Comparison of ENCODE assay signal across 33 mouse cellular contexts in genomic region chr4:151015946-151016345, GRCm38 (mm10). TPM values are rescaled to one million over a fixed set of nuclear protein-coding genes. Genes with fewer than 3 reads are reported as not detected.
DNase-seq lines count a peak whose midpoint lies in the region; ATAC-seq and TF ChIP-seq lines count a peak whose summit lies in the region.
"Had no signal": no experiment of that assay in that cellular context is flagged by ENCODE, and none has a peak within 500 bp of the region (broad histone marks: within the 10 kb centered on the region; RNA-seq: fewer than 3 reads in every experiment).

No protein-coding gene starts in this region.

- H3K4me3 ChIP-seq in limb, embryonic 11.5 days (ENCODE audit: low read depth, low read length), result no peak overlapping the region
- H3K4me3 ChIP-seq in midbrain, embryonic 14.5 days (replicated peaks; ENCODE audit: low read depth, low read length), result no peak overlapping the region
- no peak overlapping the region for H3K4me3 ChIP-seq in cerebellum, adult 2 months (replicated peaks; ENCODE audit: insufficient read depth, low read depth, low read length)
- H3K4me3 ChIP-seq: embryonic facial prominence, embryonic 13.5 days; erythroblast, embryonic 14.5 days; forebrain, embryonic 12.5 days; forebrain, embryonic 15.5 days; hindbrain, embryonic 10.5 days; hindbrain, embryonic 13.5 days had no signal

- no peak overlapping the region for H3K9ac ChIP-seq in limb, embryonic 11.5 days (ENCODE audit: low read length)
- H3K9ac ChIP-seq in midbrain, embryonic 14.5 days (replicated peaks; ENCODE audit: low read length), result no peak overlapping the region
- H3K9ac ChIP-seq: embryonic facial prominence, embryonic 13.5 days; forebrain, embryonic 12.5 days; forebrain, embryonic 15.5 days; hindbrain, embryonic 13.5 days had no signal

- no peaks in the 10 kb centered on the region; the same call in 1 of the 2 replicates for H3K4me1 ChIP-seq in limb, embryonic 11.5 days (ENCODE audit: control insufficient read depth, insufficient read depth, low read length)
- H3K4me1 ChIP-seq in midbrain, embryonic 14.5 days (ENCODE audit: control insufficient read depth, insufficient read depth, low read length), result no peaks in the 10 kb centered on the region
- H3K4me1 ChIP-seq in cerebellum, adult 2 months (ENCODE audit: control insufficient read depth, insufficient read depth, low read length), result no peaks in the 10 kb centered on the region
- H3K4me1 ChIP-seq: embryonic facial prominence, embryonic 13.5 days; forebrain, embryonic 12.5 days; forebrain, embryonic 15.5 days; hindbrain, embryonic 13.5 days had no signal

- DNase-seq in embryo, embryonic 10 days (ENCODE audit: low spot score), result peak; percentile 32
- DNase-seq in embryo, embryonic 9.5 days (ENCODE audit: extremely low spot score), result no peak
- DNase-seq in forelimb bud, embryonic 11.5 days (ENCODE audit: low read depth, low spot score), result peak; percentile 57
- peak; percentile 57 for DNase-seq in limb, embryonic 11.5 days (ENCODE audit: low spot score)
- no peak for DNase-seq in midbrain, embryonic 14.5 days
- no peak for DNase-seq in cerebellum, adult 2 months
- no peak for DNase-seq in adrenal gland, adult 2 months
- DNase-seq: adrenal gland, postnatal 10 days; adrenal gland, postnatal 36 days; cerebellum, adult 18-20 months; cerebellum, adult 9-11 months; cerebellum, postnatal 36 days; gastrocnemius, postnatal 10 days; gastrocnemius, postnatal 36 days had no signal

- 15% methylated on average over 10 of the region's 10 CpGs for WGBS in limb, embryonic 11.5 days
- WGBS in midbrain, embryonic 14.5 days, result 93% methylated on average over 10 of the region's 10 CpGs
- 94% methylated on average over 10 of the region's 10 CpGs for WGBS in cerebellum, adult 2 months

- no peak; the same call in 1 of the 2 replicates for ATAC-seq in limb, embryonic 11.5 days (ENCODE audit: insufficient number of reproducible peaks, low FRiP score, low TSS enrichment, low read depth)
- ATAC-seq in midbrain, embryonic 14.5 days (ENCODE audit: low FRiP score, low TSS enrichment), result no peak
- ATAC-seq: activated CD4-positive, CD25-positive, alpha-beta regulatory T cell, adult 4 months; forebrain, embryonic 15.5 days; hindbrain, embryonic 16.5 days; inflammation-experienced regulatory T-cells, adult 6 months; intestine, embryonic 16.5 days had no signal

- no peaks in the 10 kb centered on the region for H3K36me3 ChIP-seq in limb, embryonic 11.5 days (ENCODE audit: control insufficient read depth, insufficient read depth, low read length)
- peaks cover 21% of the 10 kb centered on the region for H3K36me3 ChIP-seq in midbrain, embryonic 14.5 days (ENCODE audit: control insufficient read depth, insufficient read depth, low read length)
- H3K36me3 ChIP-seq: forebrain, embryonic 15.5 days had no signal

- TF ChIP-seq CTCF in cerebellum, adult 2 months (IDR thresholded peaks at IDR 0.05; ENCODE audit: borderline replicate concordance, insufficient read depth, low read depth, low read length), result no peak

- TF ChIP-seq POLR2A in cerebellum, adult 2 months (IDR thresholded peaks at IDR 0.05; ENCODE audit: borderline replicate concordance, insufficient read depth, low read length), result no peak

- H3K27ac ChIP-seq in limb, embryonic 11.5 days (replicated peaks; ENCODE audit: low read depth, low read length), result no peak overlapping the region
- no peak overlapping the region for H3K27ac ChIP-seq in midbrain, embryonic 14.5 days (replicated peaks; ENCODE audit: low read depth, low read length)
- no peak overlapping the region for H3K27ac ChIP-seq in cerebellum, adult 2 months (ENCODE audit: insufficient read depth, low read length)
- H3K27ac ChIP-seq: embryonic facial prominence, embryonic 13.5 days; forebrain, embryonic 12.5 days; forebrain, embryonic 15.5 days; hindbrain, embryonic 10.5 days; hindbrain, embryonic 13.5 days had no signal

- H3K4me2 ChIP-seq in limb, embryonic 11.5 days (ENCODE audit: low read depth, severe bottlenecking), result no peak overlapping the region
- H3K4me2 ChIP-seq in midbrain, embryonic 14.5 days (ENCODE audit: low read length), result no peak overlapping the region
- H3K4me2 ChIP-seq: embryonic facial prominence, embryonic 13.5 days; forebrain, embryonic 12.5 days; forebrain, embryonic 15.5 days; heart, embryonic 11.5 days; hindbrain, embryonic 13.5 days had no signal

- 0 out of 2 replicates have a peak, but pooled peaks cover 2% of the 10 kb centered on the region for H3K27me3 ChIP-seq in limb, embryonic 11.5 days (ENCODE audit: control insufficient read depth, insufficient read depth, low read length)
- no peaks in the 10 kb centered on the region for H3K27me3 ChIP-seq in midbrain, embryonic 14.5 days (ENCODE audit: control insufficient read depth, insufficient read depth, low read length)
- no peaks in the 10 kb centered on the region for H3K27me3 ChIP-seq in cerebellum, adult 2 months (ENCODE audit: control insufficient read depth, insufficient read depth, low read length)
- H3K27me3 ChIP-seq: embryonic facial prominence, embryonic 13.5 days; forebrain, embryonic 12.5 days; forebrain, embryonic 15.5 days; hindbrain, embryonic 13.5 days had no signal

- no peaks in the 10 kb centered on the region for H3K9me3 ChIP-seq in limb, embryonic 11.5 days (ENCODE audit: control insufficient read depth, low read length)
- H3K9me3 ChIP-seq in midbrain, embryonic 14.5 days (ENCODE audit: control insufficient read depth, low read length), result no peaks in the 10 kb centered on the region
- H3K9me3 ChIP-seq: embryonic facial prominence, embryonic 13.5 days; forebrain, embryonic 12.5 days; forebrain, embryonic 15.5 days; hindbrain, embryonic 10.5 days; hindbrain, embryonic 13.5 days had no signal

RNA-seq across cellular contexts. Expression of gene Uts2, which starts 19.0 kb away (rescaled TPM):
- not detected in 2 replicates for polyA plus RNA-seq in limb, embryonic 11.5 days (2014; fragmentation: Nextera tagmentation; extraction: Ambion mirVana)
- not detected in 2 replicates for polyA plus RNA-seq in midbrain, embryonic 14.5 days (2014; fragmentation: Nextera tagmentation; extraction: Ambion mirVana)
- polyA plus RNA-seq in cerebellum, adult 2 months (2012; rRNA removed), result 1.9 and 3.1 TPM in 2 replicates
- not detected for total RNA-seq in adrenal gland, adult 2 months (2021)
- polyA plus RNA-seq in adrenal gland, adult 2 months (2012; rRNA removed), result not detected in 2 replicates
- total RNA-seq: adrenal gland, postnatal 10 days; adrenal gland, postnatal 36 days; ES-E14; gastrocnemius, adult 18-20 months; gastrocnemius, postnatal 10 days; gastrocnemius, postnatal 36 days; granulocyte monocyte progenitor cell, adult 5-6 weeks; heart, adult 8-10 months; heart, postnatal 25 days had no signal
- polyA plus RNA-seq: activated CD4-positive, CD25-positive, alpha-beta regulatory T cell, adult 4 months; cortical plate, adult 2 months; embryonic facial prominence, embryonic 13.5 days; erythroblast, embryonic 14.5 days; forebrain, embryonic 12.5 days; forebrain, embryonic 15.5 days; heart, embryonic 11.5 days; heart, embryonic 14.5 days; heart, postnatal 0 days; hindbrain, embryonic 10.5 days; hindbrain, embryonic 13.5 days; inflammation-experienced regulatory T-cells, adult 6 months; intestine, embryonic 16.5 days had no signal

RNA-seq across cellular contexts. Expression of gene Per3, which starts 28.5 kb away (rescaled TPM):
- 6.7 and 7.5 TPM in 2 replicates for polyA plus RNA-seq in limb, embryonic 11.5 days (2014; fragmentation: Nextera tagmentation; extraction: Ambion mirVana)
- polyA plus RNA-seq in midbrain, embryonic 14.5 days (2014; fragmentation: Nextera tagmentation; extraction: Ambion mirVana), result 2.3 and 2.5 TPM in 2 replicates
- 40.0 TPM in 2 replicates for polyA plus RNA-seq in cerebellum, adult 2 months (2012; rRNA removed)
- 10 to 100 TPM in 1 of 2 experiments, 1 to 10 TPM in 1; 5.0 to 15.2 TPM for total RNA-seq in adrenal gland, adult 2 months (2021)
- polyA plus RNA-seq in adrenal gland, adult 2 months (2012; rRNA removed), result 13.6 and 22.6 TPM in 2 replicates

RNA-seq across cellular contexts. Expression of gene Vamp3, which starts 41.8 kb away (rescaled TPM):
- 87.8 and 93.6 TPM in 2 replicates for polyA plus RNA-seq in limb, embryonic 11.5 days (2014; fragmentation: Nextera tagmentation; extraction: Ambion mirVana)
- 30.4 and 34.9 TPM in 2 replicates for polyA plus RNA-seq in midbrain, embryonic 14.5 days (2014; fragmentation: Nextera tagmentation; extraction: Ambion mirVana)
- polyA plus RNA-seq in cerebellum, adult 2 months (2012; rRNA removed), result 61.3 and 67.9 TPM in 2 replicates
- 10 to 100 TPM; 63.6 to 67.0 TPM for total RNA-seq in adrenal gland, adult 2 months (2021)
- 11.4 and 12.7 TPM in 2 replicates for polyA plus RNA-seq in adrenal gland, adult 2 months (2012; rRNA removed)

Comparison
In these comparisons a context has a peak if more than half of its experiments do, and no peak if none do; other contexts are left out.
1. DNase-seq: peak in embryo, embryonic 10 days (single experiment), forelimb bud, embryonic 11.5 days (single experiment) and limb, embryonic 11.5 days (single experiment); none in embryo, embryonic 9.5 days (single experiment), midbrain, embryonic 14.5 days (single experiment), cerebellum, adult 2 months (0 of 2) and adrenal gland, adult 2 months (single experiment).